Mouse (Mus musculus): ENCODE data around the gene Urah. TPM values are rescaled to one million over a fixed set of nuclear protein-coding genes. Genes with fewer than 3 reads are reported as not detected.

Urah gene
- polyA plus RNA-seq, 1 experiment from 2014 or later: 3.2 TPM

DNA sequence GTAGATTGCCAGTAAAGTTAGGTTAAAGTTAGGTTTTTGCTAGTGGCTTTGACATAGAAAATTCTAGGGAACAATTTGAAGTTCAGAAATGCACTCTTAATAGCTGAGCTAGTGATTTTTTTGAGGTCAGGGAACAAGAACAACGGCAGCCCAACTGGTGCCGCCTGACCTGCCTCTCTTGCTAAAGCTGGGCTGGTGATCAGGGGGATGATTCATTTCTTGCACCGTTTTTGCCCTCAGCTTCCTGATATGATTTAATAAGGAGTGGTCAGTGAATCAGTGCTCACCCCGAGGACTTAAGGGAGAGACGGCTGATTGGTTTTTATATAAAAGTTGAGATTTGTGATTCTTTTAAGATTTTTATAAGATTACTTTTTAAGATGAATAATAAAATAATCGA is 3.4 kb upstream of the Urah start:
- Histone ChIP-seq H3K36me3 (ENCODE audit: control insufficient read depth, insufficient read depth, low read length) (no peaks in the 10 kb centered on the region), H3K4me2 (ENCODE audit: low read length) (no peak overlapping the region), H3K9me3 (ENCODE audit: control insufficient read depth, low read length) (no peaks in the 10 kb centered on the region), H3K27ac (ENCODE audit: low read depth) (no peak overlapping the region), H3K4me1 (replicated peaks; ENCODE audit: control insufficient read depth, insufficient read depth, low read length) (no peaks in the 10 kb centered on the region), H3K9ac (ENCODE audit: low read length) (no peak overlapping the region), H3K4me3 (ENCODE audit: low read depth, low read length) (no peak overlapping the region), H3K27me3 (replicated peaks; ENCODE audit: control insufficient read depth, insufficient read depth, low read length) (no peaks in the 10 kb centered on the region)
- 67% methylated on average over 6 of the region's 6 CpGs for WGBS
- no peak for DNase-seq (ENCODE audit: low spot score)
- no peak for ATAC-seq (replicated peaks; ENCODE audit: low FRiP score, low TSS enrichment, low read depth)

DNA sequence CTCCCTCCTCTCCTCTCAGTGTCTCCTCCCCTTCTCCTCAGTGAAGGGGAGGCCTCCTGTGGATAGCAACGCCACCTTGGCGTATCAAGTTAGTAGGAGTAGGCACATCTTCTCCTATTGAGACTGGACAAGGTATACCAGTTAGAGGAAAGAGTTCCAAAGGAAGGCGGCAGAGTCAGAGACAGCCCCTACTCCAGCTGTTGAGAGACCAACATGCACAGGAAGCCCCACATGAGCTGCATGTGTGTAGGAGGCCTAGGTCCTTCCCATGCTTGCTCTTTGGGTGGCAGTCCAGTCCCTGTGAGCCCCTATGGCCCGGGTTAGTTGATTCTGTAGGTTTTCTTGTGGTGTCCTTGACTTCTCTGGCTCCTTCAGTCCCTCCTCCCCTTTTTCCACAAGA is 1.5 kb upstream of the Urah start:
- Histone ChIP-seq H3K9ac (ENCODE audit: low read length) (no peak overlapping the region), H3K27me3 (replicated peaks; ENCODE audit: control insufficient read depth, insufficient read depth, low read length) (no peaks in the 10 kb centered on the region), H3K4me2 (ENCODE audit: low read length) (no peak overlapping the region), H3K4me3 (ENCODE audit: low read depth, low read length) (no peak overlapping the region), H3K36me3 (ENCODE audit: control insufficient read depth, insufficient read depth, low read length) (no peaks in the 10 kb centered on the region), H3K27ac (ENCODE audit: low read depth) (no peak overlapping the region), H3K4me1 (replicated peaks; ENCODE audit: control insufficient read depth, insufficient read depth, low read length) (no peaks in the 10 kb centered on the region), H3K9me3 (ENCODE audit: control insufficient read depth, low read length) (no peaks in the 10 kb centered on the region)
- DNase-seq (ENCODE audit: low spot score): no peak
- WGBS: 81% methylated on average over 4 of the region's 4 CpGs
- ATAC-seq (replicated peaks; ENCODE audit: low FRiP score, low TSS enrichment, low read depth): no peak

DNA sequence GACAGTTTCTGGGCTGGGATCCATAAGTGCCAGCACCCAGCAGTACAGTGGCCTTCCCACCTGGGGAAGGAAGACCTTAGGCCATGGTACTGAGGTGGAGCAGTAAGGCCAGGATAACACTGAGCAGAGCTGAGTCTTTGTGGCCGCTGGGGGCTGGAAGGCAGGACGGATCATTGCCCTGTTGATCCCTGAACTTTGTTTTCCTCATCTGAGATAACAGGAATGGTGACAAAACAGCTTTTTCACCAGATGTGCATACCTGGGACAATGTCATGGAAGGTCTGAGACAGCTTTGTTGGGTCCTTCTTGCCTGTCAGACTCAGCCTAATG is 905 bp downstream of the Urah start:
- no peaks in the 10 kb centered on the region for H3K9me3 ChIP-seq (ENCODE audit: control insufficient read depth, low read length)
- ATAC-seq (replicated peaks; ENCODE audit: low FRiP score, low TSS enrichment, low read depth) (no peak), DNase-seq (ENCODE audit: low spot score) (no peak)
- no peak overlapping the region for H3K9ac ChIP-seq (ENCODE audit: low read length)
- H3K36me3 ChIP-seq (ENCODE audit: control insufficient read depth, insufficient read depth, low read length): no peaks in the 10 kb centered on the region
- H3K4me3 ChIP-seq (ENCODE audit: low read depth, low read length): no peak overlapping the region
- no peaks in the 10 kb centered on the region for H3K27me3 ChIP-seq (replicated peaks; ENCODE audit: control insufficient read depth, insufficient read depth, low read length)
- 69% methylated on average over 2 of the region's 2 CpGs for WGBS
- no peak overlapping the region for H3K4me2 ChIP-seq (ENCODE audit: low read length)
- no peaks in the 10 kb centered on the region for H3K4me1 ChIP-seq (replicated peaks; ENCODE audit: control insufficient read depth, insufficient read depth, low read length)
- no peak overlapping the region for H3K27ac ChIP-seq (ENCODE audit: low read depth)

DNA sequence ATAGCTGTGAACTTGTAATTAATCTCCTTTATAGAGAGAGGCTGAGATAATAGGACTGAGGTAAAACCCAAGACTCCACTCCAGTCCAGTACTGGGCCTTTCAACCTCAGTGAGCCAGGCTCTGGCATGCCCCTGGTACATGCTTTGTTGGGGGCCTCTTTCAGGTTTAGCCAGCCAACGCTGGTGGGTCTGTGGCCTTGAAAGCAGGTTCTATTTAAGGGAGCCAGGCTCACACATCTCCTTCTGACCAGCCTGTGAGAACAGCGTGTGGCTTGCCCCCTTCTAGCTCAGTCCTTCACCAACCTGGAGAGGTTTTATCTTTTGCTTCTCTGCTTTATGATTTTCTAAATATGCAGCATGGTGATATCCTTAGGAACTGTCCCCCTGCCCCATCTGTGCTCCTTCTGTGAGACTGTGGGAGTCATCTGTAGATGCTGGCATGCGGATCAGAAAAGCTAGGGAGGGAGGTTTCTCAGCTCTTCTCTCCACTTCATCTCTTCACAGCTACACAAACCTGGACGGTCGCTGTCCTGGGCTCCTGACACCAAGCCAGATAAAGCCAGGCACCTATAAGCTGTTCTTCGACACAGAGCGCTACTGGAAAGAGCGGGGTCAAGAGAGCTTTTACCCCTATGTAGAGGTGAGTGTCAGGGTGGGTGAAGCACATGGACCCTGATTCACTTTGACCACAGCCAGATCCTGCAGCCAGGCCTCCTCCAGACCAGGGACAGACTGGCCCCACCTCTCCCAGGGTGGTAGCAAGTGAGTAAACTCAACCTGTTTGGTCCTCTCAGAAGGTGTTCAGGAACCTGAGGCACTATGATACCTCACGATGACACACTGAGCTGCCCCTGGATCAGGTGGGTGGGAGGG is 1.7 kb downstream of the Urah start:
- ATAC-seq (replicated peaks; ENCODE audit: low FRiP score, low TSS enrichment, low read depth) (no peak), DNase-seq (ENCODE audit: low spot score) (no peak)
- Histone ChIP-seq H3K9ac (ENCODE audit: low read length) (no peak overlapping the region), H3K27me3 (replicated peaks; ENCODE audit: control insufficient read depth, insufficient read depth, low read length) (no peaks in the 10 kb centered on the region), H3K9me3 (ENCODE audit: control insufficient read depth, low read length) (no peaks in the 10 kb centered on the region), H3K4me2 (ENCODE audit: low read length) (no peak overlapping the region), H3K36me3 (ENCODE audit: control insufficient read depth, insufficient read depth, low read length) (no peaks in the 10 kb centered on the region), H3K4me3 (ENCODE audit: low read depth, low read length) (no peak overlapping the region), H3K27ac (ENCODE audit: low read depth) (no peak overlapping the region), H3K4me1 (replicated peaks; ENCODE audit: control insufficient read depth, insufficient read depth, low read length) (no peaks in the 10 kb centered on the region)
- WGBS: 79% methylated on average over 9 of the region's 9 CpGs

DNA sequence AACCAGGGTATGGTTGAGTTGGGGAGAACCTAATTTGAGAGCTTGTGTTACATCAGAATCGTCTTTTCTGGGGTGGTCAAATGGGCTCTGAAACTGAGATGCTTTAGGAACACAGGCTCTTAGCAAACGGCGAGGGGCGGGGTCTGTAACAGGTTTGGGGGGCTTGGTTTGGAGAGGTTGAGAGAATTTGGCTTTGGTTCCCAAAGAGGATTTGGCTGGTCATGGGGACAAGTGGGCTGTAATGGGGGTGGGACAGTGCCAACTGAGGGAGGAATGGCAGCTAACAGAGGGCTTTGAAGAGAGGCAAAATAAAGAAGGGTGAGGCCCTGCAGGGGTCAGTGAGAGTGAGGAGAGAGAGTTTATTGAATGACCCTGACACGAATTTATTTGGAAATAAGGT is 4.7 kb downstream of the Urah start:
- Histone ChIP-seq H3K9me3 (ENCODE audit: control insufficient read depth, low read length) (no peaks in the 10 kb centered on the region), H3K27ac (ENCODE audit: low read depth) (no peak overlapping the region), H3K4me3 (ENCODE audit: low read depth, low read length) (no peak overlapping the region), H3K9ac (ENCODE audit: low read length) (no peak overlapping the region), H3K4me2 (ENCODE audit: low read length) (no peak overlapping the region), H3K27me3 (replicated peaks; ENCODE audit: control insufficient read depth, insufficient read depth, low read length) (peaks cover 8% of the 10 kb centered on the region; the same call in 1 of the 2 replicates), H3K4me1 (replicated peaks; ENCODE audit: control insufficient read depth, insufficient read depth, low read length) (no peaks in the 10 kb centered on the region), H3K36me3 (ENCODE audit: control insufficient read depth, insufficient read depth, low read length) (no peaks in the 10 kb centered on the region)
- no peak for DNase-seq (ENCODE audit: low spot score)
- WGBS: 56% methylated on average over 5 of the region's 5 CpGs
- ATAC-seq (replicated peaks; ENCODE audit: low FRiP score, low TSS enrichment, low read depth): no peak

DNA sequence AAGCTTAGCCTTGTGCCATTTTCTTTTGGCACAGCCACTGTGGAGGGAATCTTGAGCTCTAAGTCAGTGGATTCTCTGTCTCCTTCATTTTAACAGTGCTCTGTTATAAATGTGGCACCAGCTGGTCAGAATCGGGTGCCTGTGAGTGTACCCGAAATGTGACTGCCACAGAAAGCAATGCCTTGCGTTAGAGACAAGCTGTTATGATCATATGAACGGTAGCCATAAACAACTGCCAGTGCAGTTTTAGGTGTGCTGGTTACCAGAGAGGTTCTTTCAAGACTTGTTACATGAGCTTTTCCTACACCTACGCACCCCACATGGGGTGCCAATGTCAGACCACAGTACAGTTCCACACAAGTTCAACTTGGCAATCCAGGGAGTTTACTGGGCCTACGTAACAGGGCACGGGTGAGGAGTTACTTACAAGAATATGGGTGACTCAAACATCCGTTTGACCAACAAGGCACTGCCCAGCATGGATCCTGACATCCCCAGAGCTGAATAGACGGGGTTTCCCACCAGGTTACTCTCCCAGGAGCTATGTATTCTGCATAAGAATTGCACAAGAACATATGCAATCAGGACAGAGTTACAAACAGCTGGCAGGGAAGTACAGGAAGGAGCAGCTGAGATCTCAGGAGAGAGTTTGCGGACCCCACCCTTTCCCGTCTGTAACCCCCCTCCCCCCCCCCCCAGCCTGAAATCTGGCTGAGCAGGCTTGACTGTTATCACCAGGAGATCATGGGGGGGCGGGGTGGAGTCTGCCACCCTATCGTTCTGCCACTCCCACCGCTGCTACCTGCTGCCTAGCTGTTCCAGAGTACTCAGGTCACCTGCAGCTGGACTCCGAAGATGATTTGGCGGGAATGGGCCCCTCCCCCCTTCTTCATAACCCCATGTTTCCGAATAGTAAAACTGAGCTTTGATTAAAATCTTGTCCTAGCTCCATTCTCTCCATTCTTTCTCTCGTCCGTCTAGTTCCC is 6.2 kb downstream of the Urah start:
- Histone ChIP-seq H3K9me3 (ENCODE audit: control insufficient read depth, low read length) (no peaks in the 10 kb centered on the region), H3K4me2 (ENCODE audit: low read length) (no peak overlapping the region), H3K9ac (ENCODE audit: low read length) (no peak overlapping the region), H3K27ac (ENCODE audit: low read depth) (no peak overlapping the region), H3K27me3 (replicated peaks; ENCODE audit: control insufficient read depth, insufficient read depth, low read length) (peaks cover 8% of the 10 kb centered on the region; the same call in 1 of the 2 replicates), H3K4me1 (replicated peaks; ENCODE audit: control insufficient read depth, insufficient read depth, low read length) (no peaks in the 10 kb centered on the region), H3K36me3 (ENCODE audit: control insufficient read depth, insufficient read depth, low read length) (no peaks in the 10 kb centered on the region), H3K4me3 (ENCODE audit: low read depth, low read length) (no peak overlapping the region)
- WGBS: 35% methylated on average over 19 of the region's 19 CpGs
- no peak for ATAC-seq (replicated peaks; ENCODE audit: low FRiP score, low TSS enrichment, low read depth)
- no peak for DNase-seq (ENCODE audit: low spot score)

DNA sequence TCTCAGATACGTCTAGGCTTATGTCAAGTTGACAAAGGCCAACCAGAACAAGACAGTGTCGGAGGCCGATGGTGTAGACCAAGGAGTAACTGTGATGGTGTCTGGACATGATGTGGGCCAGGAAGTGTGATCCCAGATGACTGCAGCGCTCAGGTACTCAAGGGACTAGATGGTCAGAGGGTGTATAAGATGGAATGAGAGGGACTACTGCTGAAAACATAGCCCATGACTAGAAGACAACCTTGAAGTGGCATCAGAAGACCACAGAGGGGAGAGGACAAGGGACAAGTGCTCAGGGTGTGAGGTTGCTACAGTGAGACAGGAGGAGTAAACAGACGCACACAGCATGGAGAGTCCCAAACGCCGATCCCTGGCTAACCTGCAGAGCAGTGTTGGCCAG is 9.0 kb downstream of the Urah start:
- Histone ChIP-seq H3K27ac (ENCODE audit: low read depth) (no peak overlapping the region), H3K4me2 (ENCODE audit: low read length) (no peak overlapping the region), H3K4me1 (replicated peaks; ENCODE audit: control insufficient read depth, insufficient read depth, low read length) (no peaks in the 10 kb centered on the region), H3K4me3 (ENCODE audit: low read depth, low read length) (no peak overlapping the region), H3K9ac (ENCODE audit: low read length) (no peak overlapping the region), H3K27me3 (replicated peaks; ENCODE audit: control insufficient read depth, insufficient read depth, low read length) (peaks cover 8% of the 10 kb centered on the region; the same call in 1 of the 2 replicates), H3K9me3 (ENCODE audit: control insufficient read depth, low read length) (no peaks in the 10 kb centered on the region), H3K36me3 (ENCODE audit: control insufficient read depth, insufficient read depth, low read length) (no peaks in the 10 kb centered on the region)
- DNase-seq (ENCODE audit: low spot score): no peak
- 73% methylated on average over 7 of the region's 7 CpGs for WGBS
- no peak for ATAC-seq (replicated peaks; ENCODE audit: low FRiP score, low TSS enrichment, low read depth)

DNA sequence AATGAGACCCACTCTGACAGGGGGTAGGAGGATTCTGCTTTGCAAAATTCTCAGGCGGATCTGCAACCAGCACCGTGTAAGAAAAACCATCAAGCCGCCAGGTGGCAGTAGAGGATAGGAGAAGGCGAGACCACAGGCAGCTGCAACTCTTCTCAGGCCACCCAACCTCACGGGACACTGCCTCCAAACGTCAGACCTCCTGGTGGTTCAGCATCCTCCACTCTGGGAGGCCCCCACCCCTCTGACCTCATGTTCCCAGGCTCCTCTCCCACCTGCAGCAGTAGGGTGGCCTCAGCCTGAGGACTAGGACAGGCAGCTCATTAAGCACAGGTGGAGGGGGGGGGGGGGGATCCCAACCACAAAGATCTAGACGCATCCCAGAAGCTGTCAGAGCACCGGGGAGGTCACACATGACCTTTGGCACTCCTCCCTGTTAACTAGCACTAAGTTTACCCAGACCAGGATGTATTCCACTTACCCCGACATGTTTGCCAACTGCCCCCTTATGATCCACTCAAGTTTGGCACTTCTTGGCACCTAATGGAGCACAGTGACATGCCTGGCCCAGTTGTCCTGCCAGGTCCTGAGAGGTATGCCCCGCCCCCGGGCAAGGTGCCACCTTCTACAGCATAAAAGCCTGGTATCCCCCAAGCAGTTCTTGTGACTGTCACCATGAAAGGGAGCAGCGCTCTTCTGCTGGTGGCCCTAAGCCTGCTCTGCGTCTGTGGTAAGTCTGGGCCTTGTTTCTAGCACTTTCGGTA is 10.3 kb downstream of the Urah start, which contains the start of gene Scgb1c1:
Gene Scgb1c1 (plus strand): TSS at position 643 of the 761 bp plus-strand sequence.
- ATAC-seq (replicated peaks; ENCODE audit: low FRiP score, low TSS enrichment, low read depth) (peak; percentile 78), DNase-seq (ENCODE audit: low spot score) (peak; percentile 99)
- Histone ChIP-seq H3K4me2 (ENCODE audit: low read length) (no peak within 1 kb of the TSS), H3K27me3 (replicated peaks; ENCODE audit: control insufficient read depth, insufficient read depth, low read length) (peaks cover 8% of the 10 kb centered on the region; the same call in 1 of the 2 replicates), H3K27ac (ENCODE audit: low read depth) (no peak within 1 kb of the TSS), H3K36me3 (ENCODE audit: control insufficient read depth, insufficient read depth, low read length) (no peaks in the 10 kb centered on the region), H3K9ac (ENCODE audit: low read length) (no peak within 1 kb of the TSS), H3K4me1 (replicated peaks; ENCODE audit: control insufficient read depth, insufficient read depth, low read length) (no peaks in the 10 kb centered on the region), H3K4me3 (ENCODE audit: low read depth, low read length) (no peak within 1 kb of the TSS), H3K9me3 (ENCODE audit: control insufficient read depth, low read length) (no peaks in the 10 kb centered on the region)
- 29% methylated on average over 14 of the region's 14 CpGs for WGBS

Data from intestine, embryonic 14.5 days (tissue).